Mouse (Mus musculus) kidney, postnatal 25 days (tissue): Measurements from ENCODE around the gene Alpk3.

ENCODE experiments used
- DNase-seq, 2 experiments: peaks; one replicate each; pipeline ENCODE4 v3.0.0; 2021; ENCODE audit warnings: mixed read lengths in 2 of 2

The Alpk3 gene

GRCm38 (mm10) chr7:81057471-81057870 lies at the start of gene Alpk3:
Gene Alpk3, plus strand, starts transcription at chr7:81057600.
- no peak for DNase-seq

- no peak for DNase-seq
Observed at GRCm38 (mm10) chr7:81008285-81008684, 49.1 kb upstream of the Alpk3 start.

- no peak for DNase-seq
Observed at GRCm38 (mm10) chr7:81011576-81011975, 45.8 kb upstream of the Alpk3 start.

GRCm38 (mm10) chr7:81020307-81020706 lies 37.1 kb upstream of the Alpk3 start:
- DNase-seq, result no peak

- DNase-seq, result no peak
Observed at GRCm38 (mm10) chr7:81022731-81023130, 34.7 kb upstream of the Alpk3 start.

GRCm38 (mm10) chr7:81024118-81024517 lies 33.3 kb upstream of the Alpk3 start:
- no peak for DNase-seq

GRCm38 (mm10) chr7:81024651-81025050 lies 32.7 kb upstream of the Alpk3 start:
- DNase-seq, result no peak

GRCm38 (mm10) chr7:81025751-81026150 lies 31.6 kb upstream of the Alpk3 start:
- DNase-seq, result no peak

GRCm38 (mm10) chr7:81039711-81040110 lies 17.7 kb upstream of the Alpk3 start:
- DNase-seq, result peak; percentile 62 to 77

GRCm38 (mm10) chr7:81043023-81043620 lies 14.3 kb upstream of the Alpk3 start:
- DNase-seq, result no peak

GRCm38 (mm10) chr7:81047847-81048246 lies 9.6 kb upstream of the Alpk3 start:
- no peak for DNase-seq

GRCm38 (mm10) chr7:81048513-81048912 lies 8.9 kb upstream of the Alpk3 start:
- DNase-seq, result no peak

GRCm38 (mm10) chr7:81049966-81050365 lies 7.4 kb upstream of the Alpk3 start:
- DNase-seq, result no peak

GRCm38 (mm10) chr7:81055709-81056370 lies 1.6 kb upstream of the Alpk3 start:
- peak; percentile 32 to 66 for DNase-seq

- no peak for DNase-seq
Observed at GRCm38 (mm10) chr7:81057901-81058711, 706 bp downstream of the Alpk3 start.

- no peak for DNase-seq
Observed at GRCm38 (mm10) chr7:81058712-81059154, 1.3 kb downstream of the Alpk3 start.

GRCm38 (mm10) chr7:81059388-81059787 lies 2.0 kb downstream of the Alpk3 start:
- DNase-seq, result no peak

- peak; percentile 66 for DNase-seq
Observed at GRCm38 (mm10) chr7:81060908-81061307, 3.5 kb downstream of the Alpk3 start.

GRCm38 (mm10) chr7:81061936-81062335 lies 4.5 kb downstream of the Alpk3 start:
- DNase-seq, result peak; percentile 65 to 85

GRCm38 (mm10) chr7:81063332-81063731 lies 5.9 kb downstream of the Alpk3 start:
- DNase-seq, result no peak

- DNase-seq, result no peak
Observed at GRCm38 (mm10) chr7:81066714-81067113, 9.3 kb downstream of the Alpk3 start.

GRCm38 (mm10) chr7:81072463-81072862 lies 15.1 kb downstream of the Alpk3 start:
- peak; percentile 53 to 62 for DNase-seq

- no peak for DNase-seq
Observed at GRCm38 (mm10) chr7:81073273-81073672, 15.9 kb downstream of the Alpk3 start.

GRCm38 (mm10) chr7:81074546-81074945 lies 17.1 kb downstream of the Alpk3 start:
- peak in 1 of 2 experiments; percentile 53 for DNase-seq
